8 mouse cellular contexts compared by ENCODE assay signal in the genomic region with DNA sequence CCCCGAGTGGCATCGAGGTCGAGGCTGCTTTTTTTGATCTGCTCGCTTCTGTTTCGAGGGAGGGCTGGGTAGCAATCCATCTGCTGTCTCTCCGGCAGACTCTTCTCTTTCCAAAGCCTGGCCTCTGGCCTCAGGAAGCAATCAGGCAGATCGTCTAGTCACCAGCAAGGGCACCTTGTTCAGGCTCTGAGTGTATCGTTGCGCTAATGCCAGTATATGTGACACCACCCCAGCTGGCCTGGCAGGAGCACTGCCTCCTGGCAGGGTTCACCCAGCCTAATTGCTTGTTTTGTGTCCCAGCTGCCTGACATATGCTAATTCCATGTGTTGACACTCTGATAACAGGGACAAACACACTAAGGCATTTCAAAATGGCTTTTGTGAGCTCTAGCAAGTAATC.
DNase-seq lines count a peak whose midpoint lies in the region; ATAC-seq lines count a peak whose summit lies in the region.

No protein-coding gene starts in this region.

- ATAC-seq in forebrain, embryonic 14.5 days = peak; percentile 93
- peak; percentile 71; the same call in 1 of the 2 replicates for ATAC-seq in hindbrain, embryonic 14.5 days (ENCODE audit: low FRiP score)
- no peak for ATAC-seq in erythroid progenitor cell, adult 5-6 weeks (replicated peaks; ENCODE audit: low FRiP score, poor library complexity, severe bottlenecking)
- ATAC-seq in megakaryocyte, adult 5-6 weeks (ENCODE audit: poor library complexity, severe bottlenecking) = no peak

- H3K9ac ChIP-seq in forebrain, embryonic 14.5 days (ENCODE audit: low read length) = no peak overlapping the region
- peak overlapping the region; percentile 37 for H3K9ac ChIP-seq in hindbrain, embryonic 14.5 days

- WGBS in forebrain, embryonic 14.5 days = 18% methylated on average over 9 of the region's 9 CpGs
- 15% methylated on average over 9 of the region's 9 CpGs for WGBS in hindbrain, embryonic 14.5 days

- H3K9me3 ChIP-seq in forebrain, embryonic 14.5 days (replicated peaks; ENCODE audit: control insufficient read depth, low read length) = no peaks in the 10 kb centered on the region; the same call in 1 of the 2 replicates
- H3K9me3 ChIP-seq in hindbrain, embryonic 14.5 days (ENCODE audit: control insufficient read depth, low read length) = no peaks in the 10 kb centered on the region

- H3K4me3 ChIP-seq in forebrain, embryonic 14.5 days (ENCODE audit: low read depth, low read length) = no peak overlapping the region
- no peak overlapping the region for H3K4me3 ChIP-seq in hindbrain, embryonic 14.5 days (replicated peaks; ENCODE audit: low read length)

- DNase-seq in right cerebral cortex, postnatal 10 days (ENCODE audit: low spot score in 2 of 2) = peak; percentile 53 to 62
- DNase-seq in right cerebral cortex, postnatal 25 days = no peak
- peak; percentile 94 for DNase-seq in forebrain, embryonic 14.5 days (ENCODE audit: low spot score)
- DNase-seq in hindbrain, embryonic 14.5 days (ENCODE audit: low spot score) = peak; percentile 59
- peak; percentile 44 to 57 for DNase-seq in layer of hippocampus, postnatal 36 days
- no peak for DNase-seq in spleen, postnatal 10 days (ENCODE audit: low spot score in 2 of 2)

- H3K27me3 ChIP-seq in forebrain, embryonic 14.5 days (replicated peaks; ENCODE audit: control insufficient read depth, insufficient read depth, low read length) = no peaks in the 10 kb centered on the region
- no peaks in the 10 kb centered on the region for H3K27me3 ChIP-seq in hindbrain, embryonic 14.5 days (ENCODE audit: control insufficient read depth, insufficient read depth, low read length)

- H3K4me1 ChIP-seq in forebrain, embryonic 14.5 days (ENCODE audit: control insufficient read depth, insufficient read depth, low read length) = peaks cover 43% of the 10 kb centered on the region
- H3K4me1 ChIP-seq in hindbrain, embryonic 14.5 days (replicated peaks; ENCODE audit: control insufficient read depth, insufficient read depth, low read length) = peaks cover 32% of the 10 kb centered on the region

- peak overlapping the region; percentile 83 for H3K27ac ChIP-seq in forebrain, embryonic 14.5 days (ENCODE audit: low read depth, low read length)
- H3K27ac ChIP-seq in hindbrain, embryonic 14.5 days = peak overlapping the region; percentile 49; the same call in 1 of the 2 replicates

- peaks cover 8% of the 10 kb centered on the region; the same call in 1 of the 2 replicates for H3K36me3 ChIP-seq in forebrain, embryonic 14.5 days (ENCODE audit: control insufficient read depth, insufficient read depth, low read length)
- peaks cover 8% of the 10 kb centered on the region; the same call in 1 of the 2 replicates for H3K36me3 ChIP-seq in hindbrain, embryonic 14.5 days (replicated peaks; ENCODE audit: control insufficient read depth, insufficient read depth)

- no peak overlapping the region for H3K4me2 ChIP-seq in forebrain, embryonic 14.5 days (ENCODE audit: low read length)
- no peak overlapping the region for H3K4me2 ChIP-seq in hindbrain, embryonic 14.5 days (replicated peaks)

Comparison
In these comparisons a context has a peak if more than half of its experiments do, and no peak if none do; other contexts are left out.
1. DNase-seq: peak in right cerebral cortex, postnatal 10 days (2 of 2), forebrain, embryonic 14.5 days (single experiment), hindbrain, embryonic 14.5 days (single experiment) and layer of hippocampus, postnatal 36 days (2 of 2); none in right cerebral cortex, postnatal 25 days (single experiment) and spleen, postnatal 10 days (0 of 2).
2. ATAC-seq: peak in forebrain, embryonic 14.5 days (single experiment) and hindbrain, embryonic 14.5 days (single experiment); none in erythroid progenitor cell, adult 5-6 weeks (single experiment) and megakaryocyte, adult 5-6 weeks (single experiment).